Mouse (Mus musculus) heart, postnatal 10 days (tissue): ENCODE results near the gene Etv3. TPM values are rescaled to one million over a fixed set of nuclear protein-coding genes. Genes with fewer than 3 reads are reported as not detected.
"Not testable (repeated sequence)": the region's sequence is repeated elsewhere in the genome, so short reads cannot be mapped to it uniquely, and the experiment has no call there.

Experiments used
- DNase-seq, 2 experiments: peaks; one replicate each; pipeline ENCODE4 v3.0.0; 2021
- intact Hi-C: fragments of 180-260 bp; cut with DNase I; formaldehyde crosslinking; loops from one replicate; pipeline ENCODE4 v1.15.1; 2025
- total RNA-seq, 2 experiments: library from RNA; stranded (reverse); gene quantifications; 2 replicates each; pipeline ENCODE4 v1.2.3; 2021

Gene Etv3
- total RNA-seq, 2 experiments from 2014 or later = 17.1 to 18.3 TPM

GRCm38 (mm10) chr3:87549908-87550307, 24.7 kb downstream of the Etv3 start:
- no peak for DNase-seq
- intact Hi-C loops = no loop called here

- intact Hi-C loops = no loop called here
- DNase-seq = no peak
Measured at GRCm38 (mm10) chr3:87552327-87552726, 27.1 kb downstream of the Etv3 start.

GRCm38 (mm10) chr3:87553196-87553935, 28.2 kb downstream of the Etv3 start:
- intact Hi-C loops = no loop called here
- peak; percentile 48 to 55 for DNase-seq

GRCm38 (mm10) chr3:87554859-87555258, 29.7 kb downstream of the Etv3 start:
- DNase-seq, intact Hi-C loops: not testable (repeated sequence)

GRCm38 (mm10) chr3:87556109-87556531, 30.9 kb downstream of the Etv3 start:
- no peak for DNase-seq
- intact Hi-C loops = no loop called here

- intact Hi-C loops = no loop called here
- no peak for DNase-seq
Measured at GRCm38 (mm10) chr3:87556668-87557278, 31.6 kb downstream of the Etv3 start.

GRCm38 (mm10) chr3:87560156-87560555, 34.9 kb downstream of the Etv3 start:
- peak in 1 of 2 experiments; percentile 37 for DNase-seq
- intact Hi-C loops = loop anchor here (2.0 to 10.0 kb wide), 3 partner anchors 33 to 525 kb away; no protein-coding TSS in a partner anchor

- DNase-seq = no peak
- intact Hi-C loops = loop anchor here (2.0 to 10.0 kb wide), 3 partner anchors 35 to 527 kb away; no protein-coding TSS in a partner anchor
Measured at GRCm38 (mm10) chr3:87561434-87561833, 36.2 kb downstream of the Etv3 start.

- intact Hi-C loops = loop anchor here (1.0 to 10.0 kb wide), 5 partner anchors 54 to 528 kb away; no protein-coding TSS in a partner anchor
- peak; percentile 88 to 94 for DNase-seq
Measured at GRCm38 (mm10) chr3:87562370-87562769, 37.2 kb downstream of the Etv3 start.

- intact Hi-C loops = loop anchor here (2.0 to 10.0 kb wide), 3 partner anchors 241 to 529 kb away; no protein-coding TSS in a partner anchor
- no peak for DNase-seq
Measured at GRCm38 (mm10) chr3:87563466-87563865, 38.3 kb downstream of the Etv3 start.

- intact Hi-C loops = loop anchor here (10.0 kb wide), 1 partner anchor 531 kb away; no protein-coding TSS in a partner anchor
- no peak for DNase-seq
Measured at GRCm38 (mm10) chr3:87565623-87566022, 40.4 kb downstream of the Etv3 start.

GRCm38 (mm10) chr3:87566066-87566465, 40.9 kb downstream of the Etv3 start:
- intact Hi-C loops = loop anchor here (10.0 kb wide), 1 partner anchor 531 kb away; no protein-coding TSS in a partner anchor
- DNase-seq = peak; percentile 64 to 72

GRCm38 (mm10) chr3:87567497-87567896, 42.3 kb downstream of the Etv3 start:
- no peak for DNase-seq
- intact Hi-C loops = loop anchor here (10.0 kb wide), 1 partner anchor 533 kb away; no protein-coding TSS in a partner anchor

- intact Hi-C loops = loop anchor here (10.0 kb wide), 1 partner anchor 534 kb away; no protein-coding TSS in a partner anchor
- DNase-seq = no peak
Measured at GRCm38 (mm10) chr3:87568681-87569080, 43.5 kb downstream of the Etv3 start.

GRCm38 (mm10) chr3:87575766-87576165, 50.6 kb downstream of the Etv3 start:
- peak in 1 of 2 experiments; percentile 18 for DNase-seq
- intact Hi-C loops = no loop called here

GRCm38 (mm10) chr3:87582259-87582658, 57.1 kb downstream of the Etv3 start:
- intact Hi-C loops = no loop called here
- no peak for DNase-seq

Other genes with a start within 250 kb of the Etv3 start
- gene Cd5l, start 167.5 kb upstream of the Etv3 start, total RNA-seq = under 1 TPM in 1 of 2 experiments, not detected in 1; 0.30 TPM
- gene Fcrl1, start 149.0 kb upstream of the Etv3 start, total RNA-seq = under 1 TPM in 1 of 2 experiments, not detected in 1; 0.32 TPM
- not detected for gene Fcrl5, start 89.6 kb upstream of the Etv3 start, total RNA-seq
- gene Arhgef11, start 92.2 kb downstream of the Etv3 start, total RNA-seq = 10 to 100 TPM; 23.0 to 23.1 TPM
- gene Lrrc71, start 223.2 kb downstream of the Etv3 start, total RNA-seq = under 1 TPM; 0.29 to 0.50 TPM